Mouse (Mus musculus): ENCODE data around the gene Gadd45b.

DNA sequence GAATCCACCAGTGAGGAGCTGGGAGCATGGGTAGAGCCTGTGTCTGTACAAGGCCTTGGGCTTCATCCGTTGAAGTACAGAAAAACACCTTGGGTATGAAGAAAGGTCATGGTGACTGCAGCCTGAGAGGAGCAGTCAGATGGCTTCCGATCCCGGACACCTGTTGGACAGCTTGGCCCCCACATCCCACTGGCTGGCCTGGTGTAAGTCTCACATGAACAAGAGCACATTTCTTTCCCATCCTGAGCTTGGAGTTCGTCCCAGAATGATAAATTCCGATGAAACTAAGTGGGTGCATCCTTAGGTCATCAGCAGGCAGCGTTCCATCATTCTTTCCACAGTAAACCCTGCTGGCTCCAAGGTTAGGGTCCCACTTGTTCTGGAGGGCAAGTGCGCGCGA lies 13.8 kb downstream of the Gadd45b start:
- TF ChIP-seq CTCF (IDR thresholded peaks at IDR 0.05; ENCODE audit: low read depth), result no peak
- no peak for TF ChIP-seq EP300 (IDR thresholded peaks at IDR 0.05; ENCODE audit: low read depth)
